Mouse (Mus musculus): ENCODE measurements around the gene Map3k1. TPM values are rescaled to one million over a fixed set of nuclear protein-coding genes. Genes with fewer than 3 reads are reported as not detected.

Map3k1 gene
- total and polyA plus RNA-seq, 3 experiments = 24.6 to 99.2 (median 51.8) TPM

DNA sequence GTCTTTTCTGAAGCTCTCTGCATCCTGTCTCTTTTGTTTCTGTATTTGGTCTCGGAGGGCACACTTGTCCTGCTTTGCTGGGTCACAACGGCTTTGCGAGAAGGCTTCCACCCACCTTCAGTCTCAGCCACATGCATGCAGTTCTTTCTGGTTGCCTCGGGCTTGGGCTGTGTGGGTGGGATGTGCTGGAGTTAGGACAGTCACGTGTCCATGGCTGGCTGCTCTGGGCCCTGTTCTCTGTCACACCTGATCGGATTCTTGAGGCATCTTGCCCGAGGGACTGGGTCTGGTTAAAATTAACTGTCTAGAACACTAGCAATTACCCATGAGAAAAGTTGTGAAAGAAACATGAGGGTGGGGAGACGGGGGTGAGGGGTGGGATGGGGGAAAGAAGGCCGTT lies 36.7 kb upstream of the Map3k1 start:
- peaks cover 8% of the 10 kb centered on the region for H3K27me3 ChIP-seq (ENCODE audit: insufficient read depth, low read length)
- ATAC-seq (ENCODE audit: extremely low read depth, insufficient number of reproducible peaks, low FRiP score, poor library complexity, severe bottlenecking) = no peak
- H3K36me3 ChIP-seq (replicated peaks) = no peaks in the 10 kb centered on the region
- no peaks in the 10 kb centered on the region for H3K9me3 ChIP-seq (replicated peaks)
- H3K4me3 ChIP-seq (ENCODE audit: low read depth, low read length) = no peak overlapping the region
- TF ChIP-seq GATA2 (IDR thresholded peaks at IDR 0.05; ENCODE audit: borderline replicate concordance, low read depth, low read length) = no peak
- no peak for TF ChIP-seq GATA1 (IDR thresholded peaks at IDR 0.05; ENCODE audit: borderline replicate concordance, low read length)
- no peak for TF ChIP-seq TAL1 (conservative IDR thresholded peaks at IDR 0.05; ENCODE audit: low read depth, low read length)
- no peak for TF ChIP-seq CTCF (IDR thresholded peaks at IDR 0.05; ENCODE audit: low read depth, low read length)
- no peak for TF ChIP-seq POLR2AphosphoS5 (IDR thresholded peaks at IDR 0.05; ENCODE audit: insufficient replicate concordance, low read depth, low read length)
- peaks cover 5% of the 10 kb centered on the region for H3K4me1 ChIP-seq (ENCODE audit: insufficient read depth, low read depth, low read length)
- no peak for DNase-seq (ENCODE audit: low spot score)

DNA sequence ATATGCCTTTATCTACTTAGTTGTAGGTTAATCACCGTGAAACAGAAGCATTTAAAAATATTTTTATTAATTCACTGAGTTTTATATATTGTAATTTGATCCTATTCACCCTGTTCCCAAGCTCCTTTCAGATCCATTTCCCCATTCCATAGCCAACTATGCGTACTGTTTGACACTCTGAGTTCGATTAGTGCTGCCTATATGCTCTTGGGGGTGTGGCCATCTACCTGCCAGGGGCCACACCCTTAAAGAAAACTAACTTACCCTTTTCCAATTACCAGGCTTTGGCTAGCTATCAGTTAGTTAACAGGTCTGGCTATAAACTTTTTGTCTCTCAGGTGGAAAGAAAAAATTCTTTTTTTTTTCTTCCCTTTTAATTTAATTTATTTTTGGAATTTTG lies 35.5 kb upstream of the Map3k1 start:
- no peaks in the 10 kb centered on the region for H3K36me3 ChIP-seq (replicated peaks)
- H3K4me1 ChIP-seq (ENCODE audit: insufficient read depth, low read depth, low read length) = peaks cover 5% of the 10 kb centered on the region
- peaks cover 8% of the 10 kb centered on the region; the same call in 1 of the 2 replicates for H3K27me3 ChIP-seq (ENCODE audit: insufficient read depth, low read length)
- H3K4me3 ChIP-seq (ENCODE audit: low read depth, low read length) = no peak overlapping the region
- no peak for ATAC-seq (ENCODE audit: extremely low read depth, insufficient number of reproducible peaks, low FRiP score, poor library complexity, severe bottlenecking)
- no peaks in the 10 kb centered on the region for H3K9me3 ChIP-seq (replicated peaks)
- TF ChIP-seq GATA1 (IDR thresholded peaks at IDR 0.05; ENCODE audit: borderline replicate concordance, low read length) (no peak), CTCF (IDR thresholded peaks at IDR 0.05; ENCODE audit: low read depth, low read length) (no peak), POLR2AphosphoS5 (IDR thresholded peaks at IDR 0.05; ENCODE audit: insufficient replicate concordance, low read depth, low read length) (no peak)
- DNase-seq (ENCODE audit: low spot score) = no peak

DNA sequence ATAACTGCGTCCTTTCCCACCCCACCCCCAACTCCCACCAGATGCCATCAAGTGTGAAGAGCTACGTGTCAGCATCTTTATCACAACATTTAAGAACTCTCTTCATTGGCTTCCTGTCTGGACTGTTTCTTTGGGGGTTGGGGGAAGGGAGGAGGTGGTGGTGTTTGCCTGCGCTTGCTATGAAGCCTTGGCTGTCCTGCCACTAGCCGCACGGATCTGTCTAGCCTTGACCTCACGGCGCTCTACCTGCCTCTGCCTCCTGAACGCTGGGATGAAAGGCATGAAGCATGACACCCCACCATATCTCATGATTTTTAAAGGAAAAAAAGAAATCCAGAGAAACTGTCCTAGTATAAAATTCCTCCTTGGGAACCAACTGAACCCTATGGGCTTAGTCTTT lies 27.0 kb upstream of the Map3k1 start:
- no peak for ATAC-seq (ENCODE audit: extremely low read depth, insufficient number of reproducible peaks, low FRiP score, poor library complexity, severe bottlenecking)
- peaks cover 15% of the 10 kb centered on the region; the same call in 1 of the 2 replicates for H3K27me3 ChIP-seq (ENCODE audit: insufficient read depth, low read length)
- H3K9me3 ChIP-seq (replicated peaks) = no peaks in the 10 kb centered on the region
- no peak for TF ChIP-seq POLR2AphosphoS5 (IDR thresholded peaks at IDR 0.05; ENCODE audit: insufficient replicate concordance, low read depth, low read length)
- no peak for TF ChIP-seq TAL1 (conservative IDR thresholded peaks at IDR 0.05; ENCODE audit: low read depth, low read length)
- TF ChIP-seq GATA1 (IDR thresholded peaks at IDR 0.05; ENCODE audit: borderline replicate concordance, low read length) = no peak
- no peak for TF ChIP-seq CTCF (IDR thresholded peaks at IDR 0.05; ENCODE audit: low read depth, low read length)
- TF ChIP-seq GATA2 (IDR thresholded peaks at IDR 0.05; ENCODE audit: borderline replicate concordance, low read depth, low read length) = no peak
- H3K4me3 ChIP-seq (ENCODE audit: low read depth, low read length) = no peak overlapping the region
- no peaks in the 10 kb centered on the region for H3K4me1 ChIP-seq (ENCODE audit: insufficient read depth, low read depth, low read length)
- H3K36me3 ChIP-seq (replicated peaks) = no peaks in the 10 kb centered on the region
- DNase-seq (ENCODE audit: low spot score) = no peak

DNA sequence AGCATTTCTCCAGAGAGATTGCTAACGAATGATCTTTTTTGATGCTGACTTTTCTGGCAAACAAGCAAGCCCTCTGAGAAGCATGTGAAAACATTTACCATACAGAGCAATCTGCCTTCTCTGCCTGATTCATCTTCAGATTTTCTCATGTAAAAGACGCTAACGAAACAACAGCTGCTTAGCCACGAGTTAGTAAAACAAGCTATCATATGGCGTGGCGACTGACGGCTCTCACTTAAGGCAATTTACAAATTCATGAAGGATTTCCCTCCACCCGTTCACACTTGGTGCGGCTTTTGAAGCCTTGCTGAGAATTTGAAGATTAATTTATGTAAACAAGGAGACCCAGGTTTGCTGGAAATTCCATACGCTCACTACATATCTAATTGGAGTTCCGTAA lies 25.8 kb upstream of the Map3k1 start:
- Histone ChIP-seq H3K4me1 (ENCODE audit: insufficient read depth, low read depth, low read length) (no peaks in the 10 kb centered on the region), H3K27me3 (ENCODE audit: insufficient read depth, low read length) (peaks cover 16% of the 10 kb centered on the region), H3K4me3 (ENCODE audit: low read depth, low read length) (no peak overlapping the region), H3K36me3 (replicated peaks) (no peaks in the 10 kb centered on the region), H3K9me3 (replicated peaks) (no peaks in the 10 kb centered on the region)
- ATAC-seq (ENCODE audit: extremely low read depth, insufficient number of reproducible peaks, low FRiP score, poor library complexity, severe bottlenecking) (no peak), DNase-seq (ENCODE audit: low spot score) (no peak)
- TF ChIP-seq GATA2 (IDR thresholded peaks at IDR 0.05; ENCODE audit: borderline replicate concordance, low read depth, low read length) (no peak), CTCF (IDR thresholded peaks at IDR 0.05; ENCODE audit: low read depth, low read length) (no peak), GATA1 (IDR thresholded peaks at IDR 0.05; ENCODE audit: borderline replicate concordance, low read length) (no peak), POLR2AphosphoS5 (IDR thresholded peaks at IDR 0.05; ENCODE audit: insufficient replicate concordance, low read depth, low read length) (no peak), TAL1 (conservative IDR thresholded peaks at IDR 0.05; ENCODE audit: low read depth, low read length) (no peak)

DNA sequence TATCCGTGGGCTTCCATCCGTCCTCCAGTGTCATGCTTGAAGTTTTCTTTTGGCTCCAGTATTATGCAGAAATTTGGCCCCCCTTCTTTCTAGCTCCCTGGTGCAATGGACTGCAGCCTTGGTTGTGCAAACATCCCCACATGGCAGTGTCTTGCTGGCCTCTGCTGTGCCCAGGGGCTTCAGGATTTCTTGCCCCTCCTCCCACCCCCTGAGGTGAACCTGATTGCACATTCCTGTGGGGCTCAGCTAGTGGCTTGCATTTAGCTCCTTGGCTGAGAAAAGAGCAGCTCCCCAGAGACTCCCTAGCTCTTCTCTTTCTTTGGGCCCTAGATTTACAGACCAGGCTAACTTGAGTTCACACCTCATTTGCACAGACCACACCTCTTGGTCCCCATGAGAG lies 20.7 kb upstream of the Map3k1 start:
- H3K4me1 ChIP-seq (ENCODE audit: insufficient read depth, low read depth, low read length) = no peaks in the 10 kb centered on the region
- ATAC-seq (ENCODE audit: extremely low read depth, insufficient number of reproducible peaks, low FRiP score, poor library complexity, severe bottlenecking) = no peak

DNA sequence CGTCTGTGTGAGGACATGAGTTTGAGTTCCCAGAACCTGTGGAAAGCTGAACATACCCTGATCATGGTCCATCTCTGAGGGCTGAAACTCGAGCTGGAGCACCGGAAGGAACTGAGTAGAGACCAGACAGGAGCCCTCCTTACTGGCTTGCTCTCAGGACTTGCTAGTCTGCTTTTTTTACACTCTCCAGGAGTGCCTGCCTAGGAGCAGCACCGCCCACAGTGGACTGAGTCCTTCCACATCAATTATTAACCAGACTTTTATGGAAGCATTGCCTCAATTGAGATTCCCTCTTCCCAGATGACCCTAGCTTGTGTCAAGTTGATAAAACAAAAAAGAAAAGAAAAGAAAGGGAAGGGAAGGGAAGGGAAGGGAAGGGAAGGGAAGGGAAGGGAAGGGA lies 18.7 kb upstream of the Map3k1 start:
- no peak for DNase-seq (ENCODE audit: low spot score)
- H3K36me3 ChIP-seq (replicated peaks) = no peaks in the 10 kb centered on the region
- no peaks in the 10 kb centered on the region for H3K9me3 ChIP-seq (replicated peaks)
- no peak for TF ChIP-seq POLR2AphosphoS5 (IDR thresholded peaks at IDR 0.05; ENCODE audit: insufficient replicate concordance, low read depth, low read length)
- H3K4me3 ChIP-seq (ENCODE audit: low read depth, low read length) = no peak overlapping the region
- no peak for ATAC-seq (ENCODE audit: extremely low read depth, insufficient number of reproducible peaks, low FRiP score, poor library complexity, severe bottlenecking)
- peaks cover 3% of the 10 kb centered on the region; the same call in 1 of the 2 replicates for H3K4me1 ChIP-seq (ENCODE audit: insufficient read depth, low read depth, low read length)
- H3K27me3 ChIP-seq (ENCODE audit: insufficient read depth, low read length) = peaks cover 10% of the 10 kb centered on the region

More for the DNA sequence above, 20.7 kb upstream of the Map3k1 start:
- no peak for DNase-seq (ENCODE audit: low spot score)
- TF ChIP-seq GATA1 (IDR thresholded peaks at IDR 0.05; ENCODE audit: borderline replicate concordance, low read length) (no peak), TAL1 (conservative IDR thresholded peaks at IDR 0.05; ENCODE audit: low read depth, low read length) (no peak), CTCF (IDR thresholded peaks at IDR 0.05; ENCODE audit: low read depth, low read length) (no peak), POLR2AphosphoS5 (IDR thresholded peaks at IDR 0.05; ENCODE audit: insufficient replicate concordance, low read depth, low read length) (no peak), GATA2 (IDR thresholded peaks at IDR 0.05; ENCODE audit: borderline replicate concordance, low read depth, low read length) (no peak)
- Histone ChIP-seq H3K36me3 (replicated peaks) (no peaks in the 10 kb centered on the region), H3K4me3 (ENCODE audit: low read depth, low read length) (no peak overlapping the region), H3K27me3 (ENCODE audit: insufficient read depth, low read length) (peaks cover 15% of the 10 kb centered on the region), H3K9me3 (replicated peaks) (no peaks in the 10 kb centered on the region)

DNA sequence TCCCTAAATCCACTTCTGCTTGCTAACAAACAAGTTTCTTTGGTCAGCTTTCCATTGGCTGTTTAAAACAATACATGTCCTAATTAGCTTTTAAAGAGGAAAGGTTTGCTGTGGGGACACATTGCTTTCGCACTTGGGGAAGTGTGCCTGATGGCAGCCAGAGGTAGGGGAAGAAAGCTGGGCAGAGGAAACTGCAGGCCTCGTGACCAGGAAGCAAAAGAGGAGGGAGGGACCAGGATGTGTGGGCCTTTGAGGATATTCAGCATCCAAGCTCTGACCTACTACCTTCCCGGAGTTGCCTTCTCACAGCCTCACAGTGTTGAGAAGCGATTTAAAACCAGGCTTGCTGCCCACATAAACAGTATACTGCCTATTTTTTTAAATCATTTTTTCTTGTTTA lies 15.4 kb upstream of the Map3k1 start:
- TF ChIP-seq GATA2 (IDR thresholded peaks at IDR 0.05; ENCODE audit: borderline replicate concordance, low read depth, low read length) = no peak
- no peak for DNase-seq (ENCODE audit: low spot score)
- Histone ChIP-seq H3K4me3 (ENCODE audit: low read depth, low read length) (no peak overlapping the region), H3K4me1 (ENCODE audit: insufficient read depth, low read depth, low read length) (peaks cover 15% of the 10 kb centered on the region), H3K9me3 (replicated peaks) (no peaks in the 10 kb centered on the region), H3K36me3 (replicated peaks) (no peaks in the 10 kb centered on the region), H3K27me3 (ENCODE audit: insufficient read depth, low read length) (peaks cover 13% of the 10 kb centered on the region; the same call in 1 of the 2 replicates)
- ATAC-seq (ENCODE audit: extremely low read depth, insufficient number of reproducible peaks, low FRiP score, poor library complexity, severe bottlenecking) = no peak

Data from G1E (cell line).